Mouse (Mus musculus) monocyte, adult 59 days (primary cell): ENCODE data around the gene Anapc7. TPM values are rescaled to one million over a fixed set of nuclear protein-coding genes. Genes with fewer than 3 reads are reported as not detected.

Source experiments
- total RNA-seq, 2 experiments: library from RNA; stranded (reverse); gene quantifications; one replicate each; pipeline ENCODE4 v1.2.4; 2023

Anapc7 gene
- total RNA-seq, result 10 to 100 TPM; 21.3 to 24.6 TPM

DNA sequence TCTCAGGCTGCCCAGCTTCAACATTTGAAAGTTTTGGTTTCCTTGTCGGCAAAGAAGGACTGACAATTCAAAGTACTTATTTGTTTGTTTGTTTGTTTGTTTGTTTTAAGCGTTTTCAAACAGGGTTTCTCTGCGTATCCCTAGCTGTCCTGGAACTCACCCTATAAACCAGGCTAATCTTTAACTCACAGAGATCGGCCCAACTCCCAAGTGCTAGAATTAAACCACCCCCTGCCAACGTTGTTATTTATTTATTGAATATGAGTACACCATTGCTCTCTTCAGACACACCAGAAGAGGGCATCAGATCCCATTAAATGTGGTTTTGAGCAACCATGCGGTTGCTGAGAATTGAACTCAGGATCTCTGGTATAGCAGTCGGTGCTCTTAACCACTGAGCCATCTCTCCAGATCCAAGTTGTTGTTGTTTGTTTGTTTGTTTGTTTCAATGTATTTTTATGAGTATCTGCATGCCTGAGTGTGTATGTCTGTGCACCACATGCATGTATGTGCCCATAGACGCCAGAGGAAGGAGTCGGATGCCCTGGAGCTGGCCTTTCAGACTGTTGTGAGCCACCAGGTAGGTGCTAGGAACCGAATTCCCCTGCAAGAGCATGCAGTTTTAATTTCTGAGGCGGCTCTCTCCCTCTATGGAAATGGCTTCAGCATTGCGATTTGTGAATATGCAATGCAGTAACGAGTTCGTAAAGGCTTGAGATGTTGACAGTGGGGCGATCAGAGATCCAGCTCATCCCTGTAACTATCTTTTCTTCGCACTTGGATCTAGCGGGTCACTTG lies at the start of gene Anapc7:
Gene Anapc7 (plus strand): TSS at position 423 of the 798 bp plus-strand sequence.

DNA sequence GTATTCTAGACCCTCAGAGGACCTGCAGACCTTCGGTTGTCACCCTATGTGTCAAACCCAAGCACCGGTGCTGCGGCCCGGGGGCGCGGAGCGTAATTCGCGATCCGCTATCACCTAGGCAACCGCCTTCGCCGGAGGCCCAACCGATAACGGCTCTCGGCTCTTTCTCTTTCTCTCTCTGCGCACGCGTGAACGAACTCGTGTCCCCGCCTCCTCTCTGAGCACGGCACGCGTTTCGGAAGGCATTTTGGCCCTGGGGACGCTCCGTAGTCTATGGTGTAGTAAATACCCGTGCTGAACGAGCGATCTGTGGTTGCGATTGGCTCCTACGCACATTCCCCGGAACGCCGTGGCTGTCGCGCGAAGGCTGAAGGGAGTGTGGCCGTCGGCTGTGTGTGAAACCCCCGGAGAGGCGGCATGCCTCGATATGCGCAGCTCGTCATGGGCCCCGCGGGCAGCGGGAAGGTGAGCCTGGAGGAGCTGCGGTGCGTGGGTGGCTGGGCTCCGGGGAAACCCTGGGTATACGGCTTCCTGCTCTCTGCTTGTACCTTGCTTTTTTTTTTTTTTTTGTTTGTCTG lies 49.2 kb upstream of the Anapc7 start, which contains the start of gene Fam216a:
Gene Fam216a (minus strand): TSS at position 173 of the 578 bp plus-strand sequence.

DNA sequence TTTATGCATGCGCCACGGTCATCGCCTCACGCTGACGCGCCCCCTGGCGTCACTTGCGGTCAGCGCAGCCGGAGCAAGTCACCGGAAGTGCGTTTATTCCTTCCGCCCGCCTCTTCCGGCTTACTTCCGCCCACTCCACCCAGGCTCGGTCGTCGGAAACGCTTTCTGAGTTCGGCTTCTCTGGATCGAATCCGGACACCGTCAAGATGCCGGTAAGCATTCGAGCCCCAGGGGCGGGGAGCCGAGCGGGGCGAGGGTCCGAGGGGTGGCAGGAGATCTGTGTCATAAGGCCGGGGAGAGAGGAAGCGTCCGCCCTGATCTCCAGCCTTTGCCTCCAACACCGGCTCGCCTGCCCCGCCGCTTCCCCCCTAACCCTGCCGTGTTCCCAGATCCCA lies 29.7 kb upstream of the Anapc7 start, which contains the start of gene Arpc3:
Gene Arpc3 (plus strand): TSS at position 93 of the 395 bp plus-strand sequence.

Other genes starting within 250 kb of the Anapc7 start
- 10 to 100 TPM; 24.6 to 26.4 TPM for gene Hvcn1, start 214.9 kb upstream of the Anapc7 start, total RNA-seq
- gene Tctn1, start 157.2 kb upstream of the Anapc7 start, total RNA-seq, result 1 to 10 TPM; 4.6 to 5.1 TPM
- 10 to 100 TPM; 23.0 to 24.8 TPM for gene Pptc7, start 137.3 kb upstream of the Anapc7 start, total RNA-seq
- gene Rad9b, start 67.5 kb upstream of the Anapc7 start, total RNA-seq, result 1 to 10 TPM; 1.0 to 1.6 TPM
- gene Vps29, start 67.3 kb upstream of the Anapc7 start, total RNA-seq, result 10 to 100 TPM; 75.8 to 77.1 TPM
- 10 to 100 TPM; 21.4 to 23.2 TPM for gene Gpn3, start 49.8 kb upstream of the Anapc7 start, total RNA-seq
- gene Fam216a, start 49.3 kb upstream of the Anapc7 start, total RNA-seq, result 1 to 10 TPM; 3.7 to 4.6 TPM
- gene Arpc3, start 29.8 kb upstream of the Anapc7 start, total RNA-seq, result 100 to 1,000 TPM; 641 to 699 TPM
- gene Atp2a2, start 80.5 kb downstream of the Anapc7 start, total RNA-seq, result 100 to 1,000 TPM; 102 to 110 TPM
- gene Ift81, start 192.8 kb downstream of the Anapc7 start, total RNA-seq, result 1 to 10 TPM; 1.4 to 1.6 TPM
- 10 to 100 TPM; 54.0 to 64.5 TPM for gene P2rx7, start 222.2 kb downstream of the Anapc7 start, total RNA-seq